Mouse (Mus musculus) midbrain, postnatal 0 days (tissue): ENCODE data around the gene Clcn3. TPM values are rescaled to one million over a fixed set of nuclear protein-coding genes. Genes with fewer than 3 reads are reported as not detected.

Experiments
- ATAC-seq: fragments of 200-750 bp; cut with Nextera tagmentation; 2 replicates; pipeline ENCODE4 v1.8.0; 2017; ENCODE audit warnings: moderate number of reproducible peaks, mild to moderate bottlenecking, moderate TSS enrichment, moderate library complexity; ENCODE audit not compliant: low FRiP score
- DNase-seq: peaks from one replicate; pipeline ENCODE4 v3.0.0-alpha.2; 2015; ENCODE audit warnings: low spot score
- H3K27ac ChIP-seq: fragments of 300-500 bp; sonication (generic); 2 replicates; pipeline ENCODE4 v1.5.1; 2014; ENCODE audit warnings: low read depth, mild to moderate bottlenecking, low read length, mixed read lengths
- H3K27me3 ChIP-seq: fragments of 300-500 bp; sonication (generic); 2 replicates; pipeline ENCODE4 v1.6.1; 2014; ENCODE audit warnings: low read length, control low read depth, mixed read lengths; ENCODE audit not compliant: insufficient read depth
- H3K36me3 ChIP-seq: fragments of 300-500 bp; sonication (generic); 2 replicates; pipeline ENCODE4 v1.6.1; 2014; ENCODE audit warnings: low read length, control low read depth, mixed read lengths; ENCODE audit not compliant: insufficient read depth
- H3K4me1 ChIP-seq: fragments of 300-500 bp; sonication (generic); 2 replicates; pipeline ENCODE4 v1.6.1; 2014; ENCODE audit warnings: mild to moderate bottlenecking, control low read depth, antibody characterized with exemption, low read length, mixed read lengths; ENCODE audit not compliant: insufficient read depth
- H3K4me2 ChIP-seq: fragments of 300-500 bp; sonication (generic); 2 replicates; pipeline ENCODE4 v1.6.1; 2014; ENCODE audit warnings: low read depth, mild to moderate bottlenecking, low read length, mixed read lengths; ENCODE audit not compliant: poor library complexity, severe bottlenecking
- H3K4me3 ChIP-seq: fragments of 300-500 bp; sonication (generic); 2 replicates; pipeline ENCODE4 v1.5.1; 2014; ENCODE audit warnings: low read depth, mild to moderate bottlenecking, low read length, moderate library complexity
- H3K9ac ChIP-seq: fragments of 300-500 bp; sonication (generic); replicated peaks from 2 replicates; pipeline ENCODE4 v1.6.1; 2014; ENCODE audit warnings: mild to moderate bottlenecking, low read length, moderate library complexity, mixed read lengths; ENCODE audit not compliant: poor library complexity, severe bottlenecking
- H3K9me3 ChIP-seq: fragments of 300-500 bp; sonication (generic); 2 replicates; pipeline ENCODE4 v1.6.1; 2016; ENCODE audit warnings: low read length, control low read depth
- CTCF ChIP-seq: IDR thresholded peaks from 2 replicates; pipeline ENCODE4 v1.5.1; 2016; ENCODE audit warnings: antibody characterized with exemption, mild to moderate bottlenecking
- WGBS: fragments of 180-500 bp; shearing (Covaris S2); extraction: QIAGEN DNeasy Blood & Tissue Kit; methylation state at CpG from one replicate; pipeline ENCODE4 v1.1.7; 2014; 5-methylcytosine and 5-hydroxymethylcytosine counted together
- polyA plus RNA-seq: library from polyadenylated mRNA; unstranded; fragments of >200 nt; fragmentation: Nextera tagmentation; extraction: Ambion mirVana; gene quantifications from 2 replicates; pipeline ENCODE4 v1.2.1, GENCODE M21; 2015
- total RNA-seq: library from RNA; depleted of rRNA; stranded (reverse); fragments of >200 nt; gene quantifications from 2 replicates; pipeline ENCODE4 v1.2.3, GENCODE M21; 2014; rRNA removed

Clcn3 gene
- total and polyA plus RNA-seq, 2 experiments from 2014 or later: 79.5 to 96.5 TPM

DNA sequence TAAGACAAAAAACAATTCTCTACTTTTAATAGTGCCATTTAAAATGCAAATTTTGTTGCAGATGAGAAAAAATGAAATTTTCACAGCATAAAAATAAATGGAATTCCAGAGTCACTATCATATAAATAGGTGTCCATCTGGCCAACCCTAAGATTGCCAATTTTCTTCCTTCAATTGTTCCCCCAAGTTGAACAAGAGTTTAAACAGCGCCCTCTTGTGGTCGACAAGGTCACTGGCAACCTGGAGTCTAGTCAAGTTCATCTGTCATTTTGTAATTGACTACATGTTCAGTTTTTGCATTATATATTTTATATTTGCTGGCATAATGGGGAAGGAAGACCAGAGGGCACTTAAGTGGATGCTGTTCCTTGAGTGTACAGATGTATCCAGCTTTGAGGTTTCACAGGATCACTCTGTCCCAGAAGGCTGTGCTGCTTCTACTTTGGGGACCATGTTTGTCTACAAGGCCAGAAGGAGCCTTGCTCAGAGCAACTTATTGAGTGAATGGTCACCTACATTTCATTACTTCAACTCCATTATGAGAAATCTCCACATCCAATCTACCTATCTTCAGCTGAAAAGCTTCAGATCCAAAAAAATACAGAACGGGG, 117.5 kb downstream of the Clcn3 start:
- Histone ChIP-seq H3K4me1 (no peaks in the 10 kb centered on the region), H3K4me3 (no peak overlapping the region), H3K36me3 (no peaks in the 10 kb centered on the region), H3K9me3 (no peaks in the 10 kb centered on the region), H3K27ac (no peak overlapping the region), H3K9ac (no peak overlapping the region), H3K4me2 (no peak overlapping the region), H3K27me3 (no peaks in the 10 kb centered on the region)
- DNase-seq: peak; percentile 87
- ATAC-seq: no peak
- WGBS: 31% methylated on average over 3 of the region's 3 CpGs
- TF ChIP-seq CTCF: peak; percentile 85

GRCm38 (mm10) chr8:60864875-60865274, 118.2 kb downstream of the Clcn3 start:
- no peaks in the 10 kb centered on the region for H3K27me3 ChIP-seq
- WGBS: 66% methylated on average over 6 of the region's 6 CpGs
- no peak for ATAC-seq
- H3K4me3 ChIP-seq: no peak overlapping the region
- no peak overlapping the region for H3K9ac ChIP-seq
- H3K36me3 ChIP-seq: no peaks in the 10 kb centered on the region
- no peak for TF ChIP-seq CTCF
- no peak overlapping the region for H3K27ac ChIP-seq
- no peak for DNase-seq
- H3K4me2 ChIP-seq: no peak overlapping the region
- no peaks in the 10 kb centered on the region for H3K4me1 ChIP-seq
- H3K9me3 ChIP-seq: no peaks in the 10 kb centered on the region

DNA sequence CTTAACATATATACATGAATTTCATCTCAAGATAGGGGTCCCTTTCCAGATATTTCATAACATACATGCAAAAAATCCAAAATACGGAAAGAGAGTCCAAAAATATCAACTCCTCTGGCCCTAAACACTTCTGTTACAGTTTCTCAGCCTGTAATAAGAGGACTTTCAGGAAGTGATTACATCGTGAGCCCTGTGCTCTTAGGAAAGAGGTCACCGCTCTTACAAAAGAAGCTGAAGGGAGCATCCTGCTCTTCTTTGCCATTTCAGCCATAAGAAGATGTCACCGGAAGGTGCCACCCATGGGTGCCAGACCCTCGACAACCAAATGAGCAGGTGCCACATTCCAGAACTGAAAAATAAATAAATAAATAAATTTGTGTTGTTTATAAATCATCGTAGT, 121.3 kb downstream of the Clcn3 start:
- H3K9ac ChIP-seq: no peak overlapping the region
- DNase-seq (no peak), ATAC-seq (no peak)
- H3K27ac ChIP-seq: no peak overlapping the region
- H3K27me3 ChIP-seq: no peaks in the 10 kb centered on the region
- H3K36me3 ChIP-seq: no peaks in the 10 kb centered on the region
- no peaks in the 10 kb centered on the region for H3K4me1 ChIP-seq
- WGBS: 92% methylated on average over 6 of the region's 6 CpGs
- no peak overlapping the region for H3K4me2 ChIP-seq
- H3K4me3 ChIP-seq: no peak overlapping the region
- H3K9me3 ChIP-seq: no peaks in the 10 kb centered on the region
- TF ChIP-seq CTCF: no peak

GRCm38 (mm10) chr8:60860749-60861148, 122.4 kb downstream of the Clcn3 start:
- Histone ChIP-seq H3K4me1 (no peaks in the 10 kb centered on the region), H3K36me3 (no peaks in the 10 kb centered on the region), H3K9ac (no peak overlapping the region), H3K9me3 (no peaks in the 10 kb centered on the region), H3K27ac (no peak overlapping the region), H3K4me3 (no peak overlapping the region), H3K4me2 (no peak overlapping the region), H3K27me3 (no peaks in the 10 kb centered on the region)
- DNase-seq (no peak), ATAC-seq (no peak)
- no peak for TF ChIP-seq CTCF
- 69% methylated on average over 3 of the region's 3 CpGs for WGBS

Other genes with a start within 250 kb of the Clcn3 start
- gene Hpf1, start 92.9 kb downstream of the Clcn3 start, total RNA-seq: 28.6 and 43.0 TPM in 2 replicates
- 99.1 and 99.5 TPM in 2 replicates for gene Hpf1, start 92.9 kb downstream of the Clcn3 start, polyA plus RNA-seq
- gene Nek1, start 9.9 kb upstream of the Clcn3 start, total RNA-seq: 15.0 and 17.5 TPM in 2 replicates
- 22.0 and 22.4 TPM in 2 replicates for gene Nek1, start 9.9 kb upstream of the Clcn3 start, polyA plus RNA-seq
- 37.5 and 39.8 TPM in 2 replicates for gene Sh3rf1, start 240.6 kb upstream of the Clcn3 start, total RNA-seq
- 23.9 and 24.3 TPM in 2 replicates for gene Sh3rf1, start 240.6 kb upstream of the Clcn3 start, polyA plus RNA-seq